Mouse (Mus musculus) neural tube, embryonic 10.5 days (tissue): ENCODE measurements at regions not wholly inside any gene's neighbourhood (a gene's known extent, or its start where the extent isn't known, plus 50 kb on each side); places are given as distances from the start of the nearest gene placed in this dataset.

Experiments
- DNase-seq: peaks from one replicate; pipeline ENCODE4 v3.0.0-alpha.2; 2017; ENCODE audit warnings: low spot score; ENCODE audit errors: extremely low spot score

DNA sequence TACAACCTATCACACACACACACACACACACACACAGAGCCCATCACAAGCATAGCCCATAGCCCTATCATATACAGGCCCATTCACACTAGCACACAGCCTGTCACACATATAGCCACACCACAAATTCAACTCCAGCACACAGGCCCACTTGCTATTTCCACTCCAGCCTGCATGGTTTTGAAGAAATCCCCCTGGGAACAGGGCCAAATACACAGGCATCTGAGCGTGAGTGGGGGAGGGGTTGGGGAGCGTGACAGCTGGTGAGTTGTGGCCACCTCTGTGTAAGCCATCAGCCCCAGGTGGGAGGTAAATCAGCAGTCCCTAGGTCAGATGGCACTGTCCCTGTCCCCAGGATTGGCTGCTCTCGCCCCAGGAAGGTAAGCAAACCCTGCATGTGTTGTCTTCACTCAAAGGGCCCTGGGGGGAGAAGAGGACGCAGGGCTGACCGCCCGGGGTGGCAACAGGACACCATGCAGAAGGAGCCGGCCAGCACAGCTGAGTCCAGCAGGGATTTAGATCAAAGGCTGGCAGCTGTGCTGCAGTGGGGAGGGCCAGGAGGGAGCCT, 153.6 kb upstream of the Gm3448 start:
- DNase-seq = peak; percentile 56

DNA sequence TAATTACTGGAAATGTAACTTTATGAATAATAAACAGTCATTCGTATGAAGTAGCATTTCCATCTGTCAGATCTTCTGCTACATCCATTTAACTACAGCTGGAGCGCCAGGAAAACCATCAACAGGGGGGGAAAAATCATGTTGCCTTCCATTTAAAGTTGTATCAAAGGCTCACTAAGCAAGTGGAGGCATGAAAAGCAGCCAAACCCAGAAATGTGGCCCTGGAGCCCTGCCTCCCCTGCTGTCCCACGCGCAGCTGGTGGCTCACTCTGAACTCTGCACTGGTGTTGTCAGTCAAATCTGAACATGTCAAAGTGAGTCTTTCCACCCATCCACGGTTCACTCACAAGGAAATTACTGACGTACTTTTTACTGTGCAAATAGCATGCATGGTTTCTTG, 152.5 kb upstream of the Gm3448 start:
- DNase-seq = no peak

DNA sequence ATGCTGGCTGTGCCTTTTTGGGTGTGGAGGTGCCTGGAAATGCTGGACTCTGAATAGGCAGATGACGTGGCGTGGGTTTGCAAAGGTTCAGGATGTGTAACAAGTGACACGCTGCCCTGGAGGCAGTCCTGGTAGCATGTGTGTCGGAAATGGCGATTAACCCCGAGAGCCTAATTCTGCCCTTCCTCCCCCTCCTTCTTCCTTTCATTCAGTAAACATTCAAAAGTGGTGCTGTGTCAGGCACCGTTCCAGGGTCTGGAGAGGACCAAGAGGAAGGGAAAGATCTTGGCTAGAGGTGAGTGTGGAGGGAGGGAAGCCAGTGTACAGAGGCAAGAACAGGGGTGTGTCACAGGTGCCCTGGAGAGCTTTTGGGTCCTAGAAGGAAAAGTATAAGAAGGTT, 151.5 kb upstream of the Gm3448 start:
- DNase-seq = no peak

DNA sequence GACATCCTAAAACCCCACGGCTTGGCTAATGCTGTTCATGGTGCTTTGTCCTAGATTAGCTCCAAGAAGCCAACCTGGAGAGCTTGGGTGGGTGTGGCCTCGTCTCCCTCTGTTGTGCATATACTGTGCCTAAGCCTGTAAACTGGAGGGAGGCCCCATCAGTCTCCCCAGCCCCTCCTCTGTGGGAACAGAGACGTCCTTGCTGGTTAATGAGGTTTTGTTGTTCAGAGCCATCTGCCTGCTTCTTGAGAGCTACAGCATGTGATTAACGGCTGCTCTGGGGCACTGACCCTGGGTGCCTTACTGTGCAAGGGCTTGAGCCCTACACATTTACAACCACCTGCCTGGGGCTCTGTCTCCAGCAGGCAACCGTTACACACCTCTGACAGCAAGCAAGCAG, 143.9 kb upstream of the Gm3448 start:
- no peak for DNase-seq

DNA sequence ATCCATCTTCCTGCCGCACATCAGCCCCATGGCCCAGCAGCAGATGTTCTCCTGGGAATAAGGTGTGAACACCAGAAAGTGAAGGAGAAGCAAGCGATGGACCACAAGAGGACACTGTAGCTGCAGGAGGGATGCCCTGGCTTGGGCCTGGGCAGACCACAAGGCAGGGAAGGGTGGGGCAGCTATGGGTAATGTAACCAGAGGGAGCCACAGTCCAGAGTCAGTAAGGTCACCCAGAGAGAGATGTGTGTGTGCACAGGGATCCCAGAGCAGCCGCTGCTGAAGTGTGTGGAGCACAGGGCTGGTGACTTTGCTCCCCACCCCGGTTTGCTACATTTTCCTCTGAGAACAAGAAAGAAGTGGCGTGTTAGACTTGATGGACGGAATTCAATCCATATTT, 142.5 kb upstream of the Gm3448 start:
- no peak for DNase-seq

DNA sequence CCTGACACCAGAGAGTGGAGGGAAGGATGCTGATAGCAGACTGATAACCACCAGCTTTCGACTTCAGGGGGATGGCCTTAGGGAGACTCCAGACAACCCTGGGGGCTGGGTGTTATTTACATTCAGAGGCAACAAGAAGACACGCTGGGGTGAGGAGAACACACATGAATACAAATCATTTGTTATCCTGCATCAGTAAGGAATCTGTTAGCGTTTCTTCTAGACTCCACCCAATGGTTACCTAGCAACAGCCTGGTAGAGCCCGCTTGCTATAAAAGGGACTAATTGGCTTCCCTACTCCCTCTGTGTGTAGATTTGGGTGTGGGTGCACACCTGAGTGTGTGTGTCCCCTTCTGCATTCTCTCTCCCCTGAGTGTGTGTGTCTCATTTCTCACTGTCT, 140.8 kb upstream of the Gm3448 start:
- no peak for DNase-seq

DNA sequence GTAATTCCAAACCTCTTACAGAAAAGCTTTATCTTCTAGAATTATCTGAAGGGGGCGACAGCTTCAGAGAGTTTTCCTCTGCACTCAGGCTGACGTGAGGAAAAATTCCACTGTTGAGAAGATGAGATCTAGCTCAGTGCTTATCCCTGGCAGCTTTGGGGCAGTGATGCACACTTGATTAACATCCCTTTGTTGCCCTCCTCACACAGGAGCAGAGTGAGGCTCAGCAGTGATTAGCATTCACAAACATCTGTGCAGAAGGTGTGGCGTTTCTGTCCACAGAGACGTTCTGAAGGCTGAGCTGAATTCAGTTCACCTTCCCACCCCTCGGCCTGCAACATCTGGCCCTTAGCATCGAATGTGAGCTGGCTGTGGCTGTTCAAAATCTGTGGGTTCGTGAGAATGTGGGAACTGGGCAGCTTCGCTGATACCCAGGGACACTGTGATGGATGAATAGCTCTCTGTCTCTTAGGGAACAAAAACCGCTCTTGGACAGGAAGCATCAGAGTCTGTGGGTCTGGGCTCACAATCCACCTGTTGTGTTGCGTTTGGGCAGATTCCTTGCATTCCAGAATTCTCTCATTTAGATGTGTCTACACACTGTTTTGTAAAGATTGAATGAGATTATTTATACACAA, 139.0 kb upstream of the Gm3448 start:
- DNase-seq = no peak

DNA sequence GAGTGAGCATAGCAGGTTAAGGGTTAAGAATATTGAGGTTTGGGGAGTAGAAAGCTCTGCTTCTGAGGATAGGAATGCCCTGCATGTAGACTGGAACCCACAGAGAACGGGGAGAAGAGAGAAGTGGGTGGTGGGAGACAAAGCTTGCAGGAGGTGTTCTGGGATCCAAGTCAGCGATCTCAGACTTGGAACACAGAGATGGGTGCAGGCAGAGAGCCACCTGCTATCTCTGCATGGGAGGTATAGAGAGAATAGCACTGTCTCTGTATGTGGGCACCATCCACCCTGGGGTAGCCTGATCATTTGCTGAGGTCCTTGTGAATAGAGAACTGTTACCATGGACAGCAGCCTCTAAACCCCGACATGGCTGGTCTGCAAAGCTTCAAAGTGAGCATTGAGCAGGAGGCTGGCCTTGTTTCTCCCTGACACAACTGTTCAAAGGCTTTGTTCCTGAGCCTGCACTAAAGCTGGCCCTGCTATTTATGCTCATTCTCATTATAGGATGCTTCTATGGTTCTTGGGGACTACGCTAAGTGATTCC, 138.1 kb upstream of the Gm3448 start:
- DNase-seq = no peak

DNA sequence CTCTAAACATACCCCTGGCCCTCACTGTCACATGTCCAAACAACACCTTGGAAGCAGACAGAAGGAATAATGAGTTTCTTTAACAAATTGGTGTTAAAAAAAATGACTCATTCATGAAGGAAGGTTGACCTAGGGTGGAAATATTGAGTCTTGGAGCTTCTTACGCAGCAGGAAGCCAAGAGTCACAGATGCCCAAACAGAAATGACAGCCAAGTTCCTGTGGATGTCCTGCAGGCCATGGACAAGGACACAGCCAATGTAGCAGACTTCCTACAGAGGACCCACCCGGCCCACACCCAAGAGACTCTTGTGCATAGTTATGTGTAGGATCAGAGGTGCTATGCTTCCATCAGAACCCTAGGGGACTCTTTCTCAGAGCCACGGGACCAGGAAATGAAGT, 136.1 kb upstream of the Gm3448 start:
- no peak for DNase-seq

DNA sequence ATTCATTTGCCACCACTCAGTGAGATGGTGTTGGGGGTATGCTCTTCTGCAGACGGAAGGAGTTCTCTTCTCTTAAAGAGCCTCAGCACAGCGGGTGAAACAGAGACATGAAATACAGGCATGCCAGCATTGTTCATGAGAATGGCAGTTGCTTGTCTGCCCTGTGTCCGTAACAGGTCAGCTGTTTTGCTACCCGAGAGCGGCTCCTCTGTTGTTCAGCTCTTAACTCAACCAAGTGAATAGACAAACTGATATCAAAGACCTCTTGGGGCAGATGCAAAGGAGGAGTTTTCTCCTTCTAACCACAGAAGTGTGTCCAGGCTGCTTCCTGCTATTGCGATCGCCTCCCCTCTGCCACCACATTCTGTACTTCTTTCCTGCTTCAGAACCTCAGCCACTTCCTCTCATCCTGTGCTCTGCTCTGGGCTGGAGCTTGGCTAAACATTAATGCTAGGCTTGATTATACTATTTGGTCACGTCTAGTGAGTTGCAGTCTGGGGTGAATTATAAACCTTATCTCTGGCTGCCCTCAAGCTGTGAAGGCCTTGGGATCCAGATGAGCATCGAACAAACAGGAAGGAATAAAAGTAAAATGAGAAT, 133.1 kb upstream of the Gm3448 start:
- no peak for DNase-seq

DNA sequence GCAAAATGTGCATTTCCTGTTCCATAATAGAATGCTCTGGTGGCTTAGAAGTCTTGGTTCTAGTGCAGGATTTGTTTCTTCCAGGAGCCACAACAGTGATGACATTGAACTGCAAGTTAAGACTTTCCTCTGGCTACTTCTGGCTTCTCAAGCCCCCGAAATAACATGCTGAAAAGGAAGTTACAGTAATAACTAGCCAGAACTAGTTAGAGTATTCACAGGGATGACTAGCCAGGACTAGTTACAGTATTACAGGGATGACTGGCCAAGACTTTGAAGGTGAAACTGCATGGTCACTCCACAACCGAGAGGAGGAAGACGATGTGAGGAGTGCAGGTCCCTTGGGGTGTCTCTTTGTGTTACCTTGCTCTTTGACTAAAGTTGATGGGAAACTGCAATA, 126.6 kb upstream of the Gm3448 start:
- DNase-seq = no peak

DNA sequence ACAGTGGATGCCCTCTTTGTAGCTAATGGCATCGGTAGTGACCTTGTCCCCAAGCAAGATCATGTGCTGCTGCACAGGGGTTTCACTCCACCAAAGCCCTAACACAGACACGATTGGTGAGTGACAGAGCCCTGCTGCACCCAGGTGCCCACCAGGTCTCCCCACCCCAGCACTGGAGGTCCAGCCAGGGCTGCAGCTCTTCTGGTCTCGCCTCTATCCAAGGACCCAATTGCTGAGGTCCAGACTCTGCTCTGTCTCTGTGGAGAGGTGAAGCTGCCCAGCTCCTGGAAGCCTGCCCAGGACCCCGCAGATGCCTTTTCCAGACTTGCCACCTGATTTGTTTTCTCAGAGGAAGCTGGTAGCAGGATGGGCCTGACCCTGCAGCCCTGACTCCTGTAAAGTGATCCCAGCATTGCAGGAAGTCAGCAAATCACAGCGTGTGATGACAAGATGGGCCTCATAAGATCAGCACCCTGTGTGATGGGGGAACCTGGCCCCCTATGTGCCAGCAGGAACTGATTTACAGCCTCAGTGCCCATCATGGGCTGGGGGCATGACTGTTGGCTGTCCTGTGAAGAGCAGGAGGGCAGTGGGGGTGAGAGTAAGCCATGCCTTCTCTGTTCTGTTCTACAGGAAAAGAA, 116.5 kb upstream of the Gm3448 start:
- no peak for DNase-seq

DNA sequence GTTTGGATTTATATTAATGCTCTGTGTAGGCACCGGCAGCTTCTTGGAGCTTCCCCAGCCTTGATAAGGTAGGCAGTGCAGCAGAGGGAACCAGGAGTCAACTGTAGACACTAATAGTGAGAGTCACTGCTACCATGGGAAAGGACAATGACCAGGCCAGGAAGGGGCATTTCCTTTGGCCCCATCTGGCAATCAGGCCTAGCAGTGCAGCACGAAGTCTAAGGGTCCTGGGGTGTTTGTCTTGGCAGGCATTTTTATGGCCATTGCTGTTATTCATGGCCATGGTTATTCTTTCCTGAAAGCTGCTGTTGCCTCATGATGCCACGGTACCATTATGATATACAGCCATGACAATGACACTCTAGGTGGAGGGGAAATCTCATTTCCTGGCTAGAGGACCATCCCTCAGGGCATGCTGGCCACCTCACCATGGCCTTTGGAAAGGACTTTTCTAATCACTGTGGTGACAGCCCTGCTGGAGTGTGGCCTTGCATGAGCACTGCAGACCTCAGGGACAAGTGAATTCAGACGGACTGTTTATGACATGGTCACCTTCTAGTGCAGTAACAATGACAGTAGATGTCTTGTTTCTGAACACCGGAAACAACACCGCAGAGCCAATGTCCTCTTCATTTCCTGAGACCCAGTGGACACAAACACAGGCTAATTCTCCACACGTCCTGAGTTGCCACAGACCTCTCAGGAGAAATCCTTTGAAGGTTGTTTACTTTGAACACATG, 111.8 kb upstream of the Gm3448 start:
- no peak for DNase-seq

DNA sequence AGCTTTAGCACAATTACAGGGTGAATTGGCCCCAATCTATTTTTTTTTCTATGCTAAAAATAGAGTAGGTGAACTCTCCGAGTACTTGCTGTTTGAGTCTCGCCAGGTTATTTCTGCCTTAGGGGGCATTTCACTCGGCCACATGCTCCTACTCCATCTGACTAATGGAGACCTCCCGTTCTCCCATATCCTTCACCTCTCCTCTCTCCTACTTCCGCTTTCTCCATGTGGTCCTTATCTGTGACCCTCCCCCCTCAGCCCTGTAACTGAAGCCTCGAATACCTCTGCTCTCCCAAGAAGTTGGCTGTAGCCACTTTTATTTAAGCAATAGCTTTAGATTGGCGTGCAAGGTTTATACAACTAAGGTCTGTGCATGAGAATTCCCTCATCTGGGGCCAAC, 111.1 kb upstream of the Gm3448 start:
- DNase-seq = no peak

DNA sequence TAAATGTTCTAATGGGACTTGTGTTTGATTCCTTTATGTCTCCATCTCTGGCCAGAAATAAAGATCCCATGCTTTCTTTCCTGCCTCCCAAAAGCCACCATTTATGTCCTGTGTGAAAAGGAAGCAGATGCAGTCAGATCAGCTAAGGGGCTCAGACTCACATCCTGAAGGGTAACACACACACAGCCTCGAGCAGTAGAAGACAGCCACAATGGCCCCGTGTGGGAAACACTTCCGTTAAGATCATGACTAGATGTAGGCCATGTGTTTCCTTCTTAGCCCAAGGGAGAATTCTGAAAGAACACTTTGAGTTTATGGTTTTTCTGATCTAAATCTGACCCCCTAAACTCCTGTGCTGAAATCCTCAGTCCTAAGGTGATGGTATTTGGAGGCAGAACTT, 110.4 kb upstream of the Gm3448 start:
- DNase-seq = no peak

DNA sequence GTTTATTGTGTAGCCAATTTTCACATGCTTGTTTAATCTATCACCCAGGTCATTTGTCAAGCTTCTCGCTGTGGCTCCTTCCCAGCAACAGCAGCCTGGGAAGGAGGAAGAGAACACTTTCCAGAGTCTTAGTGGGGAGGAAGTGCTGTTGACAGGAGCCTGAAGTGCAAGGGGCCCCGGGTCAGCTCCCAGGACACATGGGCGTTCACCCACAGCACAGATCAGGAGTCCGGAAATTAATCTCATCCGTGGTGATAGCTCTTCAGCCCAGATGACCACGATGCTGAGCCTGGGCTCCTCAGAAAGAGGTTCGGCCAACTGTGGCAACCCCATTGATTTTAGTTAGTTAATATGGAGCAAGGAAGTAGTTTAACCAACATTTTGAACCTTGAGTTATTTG, 105.3 kb upstream of the Gm3448 start:
- no peak for DNase-seq

DNA sequence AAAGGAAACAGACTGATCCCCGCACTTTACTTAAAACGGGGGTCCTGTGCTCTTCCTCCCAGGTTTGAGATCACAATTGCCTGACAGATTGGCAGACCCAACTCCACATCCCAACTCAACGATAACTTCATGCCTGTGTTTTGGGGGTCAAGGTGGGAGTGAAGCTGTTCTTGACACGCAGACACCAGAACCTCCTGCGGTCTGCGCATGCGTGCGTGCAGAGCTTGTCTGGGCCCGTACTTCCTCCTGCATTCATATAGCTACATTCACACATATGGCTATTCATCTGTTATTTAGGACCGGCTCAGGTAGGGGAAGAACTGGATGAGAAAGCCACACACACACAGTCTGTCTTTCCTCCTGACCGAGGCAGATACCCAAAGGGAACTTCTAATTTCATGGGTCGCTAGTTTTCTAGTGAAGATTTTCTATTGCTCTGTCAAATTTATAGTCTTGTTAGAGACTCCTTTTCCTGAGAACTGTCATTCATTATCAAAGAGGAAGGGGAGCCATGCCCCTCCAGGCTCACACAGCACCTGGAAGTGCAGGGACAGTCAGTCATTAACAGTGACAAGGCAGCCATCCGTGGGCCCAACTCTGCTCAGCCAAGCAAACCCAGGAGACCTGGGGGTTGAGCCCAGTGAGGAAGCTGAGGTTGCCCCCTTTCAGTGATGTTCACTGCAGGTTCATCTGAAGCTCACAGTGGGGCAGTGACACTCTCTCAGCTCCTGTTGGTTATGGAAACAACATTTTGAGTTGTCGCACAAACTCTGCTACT, 104.0 kb upstream of the Gm3448 start:
- no peak for DNase-seq

DNA sequence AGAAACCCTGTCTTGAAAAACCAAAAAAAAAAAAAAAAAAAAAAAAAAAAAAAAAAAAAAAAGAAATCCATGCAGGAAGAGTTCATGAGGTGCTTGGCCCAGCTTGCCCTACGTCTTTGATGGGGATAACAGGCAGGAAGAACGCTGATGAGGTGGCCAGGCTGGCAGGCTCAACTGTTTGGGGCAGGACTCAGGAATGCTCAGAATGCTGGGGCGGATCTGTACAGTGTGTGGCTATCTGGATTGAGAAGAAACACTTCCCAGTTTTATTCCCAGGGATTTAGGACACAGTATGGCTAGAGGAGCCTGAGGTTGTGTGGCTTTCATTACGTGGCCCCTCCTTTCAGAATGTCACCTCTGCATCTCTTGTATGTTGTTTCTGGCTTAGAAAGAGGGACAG, 99.1 kb upstream of the Gm3448 start:
- DNase-seq = no peak
